Mouse (Mus musculus) right cerebral cortex, postnatal 14 days (tissue): ENCODE results near the gene Rnf130.

Source experiments
- DNase-seq: peaks from one replicate; pipeline ENCODE4 v3.0.0; 2022

Rnf130 gene

DNA sequence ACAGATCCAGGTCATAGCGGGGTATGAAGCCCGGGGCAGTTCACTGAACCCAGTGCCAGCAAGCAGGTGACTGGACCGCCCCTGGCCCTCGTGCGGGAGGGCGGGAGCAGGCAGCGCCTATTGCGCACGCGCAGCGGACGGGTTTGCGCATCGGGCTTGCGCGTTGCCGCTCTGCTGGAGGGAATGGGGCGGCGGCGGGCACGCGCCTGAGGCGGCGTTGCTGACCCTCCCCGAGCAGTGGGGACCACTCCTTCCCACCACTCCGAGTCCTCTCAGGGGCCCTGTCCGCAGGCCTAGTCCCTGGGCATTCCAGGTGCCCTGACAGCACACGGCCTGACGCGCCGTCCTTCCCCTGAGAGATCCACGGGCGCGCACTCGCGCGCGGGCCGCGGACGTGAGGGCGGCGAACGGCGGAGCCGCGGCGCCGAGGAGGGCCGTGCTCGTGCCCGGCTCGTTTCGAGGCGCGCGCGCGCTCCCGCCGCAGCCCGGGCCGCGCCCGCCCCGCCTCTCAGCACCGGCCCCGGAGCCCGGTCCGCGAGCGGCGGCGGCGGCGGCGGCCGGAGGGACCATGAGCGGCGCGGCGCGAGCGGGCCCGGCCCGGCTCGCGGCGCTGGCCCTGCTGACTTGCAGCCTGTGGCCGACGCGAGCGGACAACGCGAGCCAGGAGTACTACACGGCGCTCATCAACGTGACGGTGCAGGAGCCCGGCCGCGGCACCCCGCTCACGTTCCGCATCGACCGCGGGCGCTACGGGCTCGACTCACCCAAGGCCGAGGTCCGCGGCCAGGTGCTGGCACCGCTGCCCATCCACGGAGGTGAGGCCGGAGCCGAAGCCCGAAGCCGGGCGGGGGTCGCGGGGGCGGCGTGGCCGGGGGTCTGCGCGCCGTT, at the start of gene Rnf130:
Rnf130 (plus strand) TSS at position 514 of the 888 bp plus-strand sequence.
- peak; percentile 94 for DNase-seq

DNA sequence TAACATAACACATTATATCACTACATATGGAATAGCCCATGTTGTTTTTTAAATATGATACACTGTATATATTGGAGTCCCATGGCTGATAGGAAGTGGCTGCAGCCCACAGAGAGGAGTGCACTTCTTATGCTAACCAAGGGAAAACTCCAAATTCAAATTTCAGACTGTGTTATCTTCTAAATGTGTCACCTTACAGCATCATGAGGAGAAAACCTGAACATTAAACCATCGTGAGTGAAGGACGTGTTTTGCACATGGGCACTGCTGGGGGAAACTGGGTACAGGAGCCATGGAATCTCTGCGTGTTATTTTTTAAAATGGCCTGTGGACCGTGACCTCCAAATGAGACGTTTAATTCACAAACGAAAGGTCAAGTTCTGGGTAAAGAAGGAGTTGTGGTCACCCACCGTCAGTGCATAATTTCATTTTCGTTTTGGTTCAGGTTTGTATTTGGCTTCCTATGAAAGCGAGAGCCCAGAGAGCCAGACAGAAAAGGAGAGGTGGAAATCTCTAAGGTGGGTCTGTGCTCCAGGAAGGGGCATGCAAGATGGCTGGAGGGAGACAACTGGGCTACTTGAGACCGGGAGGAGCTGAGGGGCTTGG, 47.1 kb upstream of the Rnf130 start:
- DNase-seq, result no peak

DNA sequence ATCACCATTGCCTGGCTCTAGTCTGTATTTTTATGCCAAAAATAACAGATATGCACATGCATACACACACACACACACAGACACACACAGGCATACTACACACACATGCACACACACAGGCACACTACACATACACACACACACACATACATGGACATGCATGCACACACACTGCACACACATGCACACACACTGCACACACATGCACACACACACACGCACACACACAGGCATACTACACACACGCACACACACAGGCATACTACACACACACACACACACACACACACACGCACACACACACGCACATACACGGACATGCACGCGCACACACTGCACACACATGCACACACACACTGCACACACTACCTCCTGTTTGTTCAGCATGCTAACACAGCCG, 46.2 kb upstream of the Rnf130 start:
- no peak for DNase-seq

DNA sequence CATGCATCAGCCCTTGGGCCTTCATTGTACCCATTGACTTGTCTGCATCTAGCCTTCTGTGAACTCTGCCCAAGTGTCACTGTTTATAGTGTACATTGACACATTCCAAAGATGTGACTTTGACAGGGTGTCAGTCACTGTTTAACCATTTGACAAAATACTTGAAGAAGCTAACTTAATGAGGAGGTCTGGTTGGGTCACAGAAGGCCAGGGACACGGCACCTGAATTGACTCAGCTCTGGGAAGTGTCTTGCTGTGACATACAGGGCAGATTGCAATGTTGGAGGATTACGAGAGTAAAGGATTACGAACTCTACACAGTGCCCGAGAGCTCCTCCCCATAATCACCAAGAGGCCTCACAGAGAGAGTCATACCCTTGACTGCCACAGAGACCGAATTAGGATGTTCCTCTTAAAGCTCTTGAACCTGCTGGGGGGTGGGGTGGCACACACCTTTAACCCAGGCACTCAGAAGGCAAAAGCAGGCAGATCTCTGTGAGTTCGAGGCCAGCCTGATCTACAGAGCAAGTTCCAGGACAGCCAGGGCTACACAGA, 44.4 kb upstream of the Rnf130 start:
- no peak for DNase-seq

DNA sequence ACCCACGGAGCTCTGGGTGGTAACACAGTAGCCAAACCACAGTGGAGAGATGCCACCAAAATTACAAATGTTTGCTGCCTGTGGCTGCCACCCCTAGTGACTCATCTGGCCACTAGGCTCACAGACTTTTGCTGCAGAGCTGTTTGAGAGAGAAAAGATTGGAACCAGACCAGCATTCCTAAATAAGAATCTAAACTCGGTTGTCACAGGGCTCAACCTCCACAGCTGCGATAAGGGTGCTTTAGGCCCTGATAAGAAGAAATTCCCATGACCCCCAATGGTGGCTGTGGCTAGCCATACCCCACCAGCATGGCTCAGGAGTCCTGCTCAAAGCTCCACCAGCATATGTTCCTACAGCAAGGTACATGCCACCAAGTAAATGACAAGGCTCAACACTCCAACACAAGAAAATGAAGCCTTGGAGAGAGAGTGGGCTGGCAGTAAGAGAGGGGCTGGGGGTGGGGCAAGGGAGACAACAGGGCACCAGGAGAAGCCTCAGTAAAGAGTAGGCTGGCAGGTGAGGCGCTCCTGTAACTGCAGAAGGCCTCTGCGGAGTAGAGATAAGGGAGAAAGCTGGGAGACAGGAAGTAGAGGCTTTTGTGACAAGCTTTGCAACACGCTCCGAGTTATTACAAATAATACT, 43.7 kb upstream of the Rnf130 start:
- no peak for DNase-seq

DNA sequence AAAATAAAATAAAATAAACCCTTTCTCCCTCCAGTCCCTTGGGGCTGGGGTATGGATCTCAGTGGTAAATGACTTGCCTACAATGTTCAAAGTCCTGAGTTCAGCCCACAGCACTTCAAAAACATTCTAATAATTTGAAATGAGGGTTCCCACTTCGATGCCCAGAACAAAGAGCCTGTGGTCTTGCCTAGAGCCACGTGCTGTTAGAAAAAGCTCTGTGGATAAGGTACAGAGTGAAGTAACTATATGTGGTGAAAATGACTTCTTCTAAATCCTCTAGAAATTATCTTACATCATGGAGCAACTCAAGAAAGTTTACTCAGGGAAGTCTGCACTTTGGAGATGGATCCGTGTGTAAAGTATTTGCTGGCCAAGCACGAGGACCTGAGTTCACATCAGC, 43.1 kb upstream of the Rnf130 start:
- no peak for DNase-seq

DNA sequence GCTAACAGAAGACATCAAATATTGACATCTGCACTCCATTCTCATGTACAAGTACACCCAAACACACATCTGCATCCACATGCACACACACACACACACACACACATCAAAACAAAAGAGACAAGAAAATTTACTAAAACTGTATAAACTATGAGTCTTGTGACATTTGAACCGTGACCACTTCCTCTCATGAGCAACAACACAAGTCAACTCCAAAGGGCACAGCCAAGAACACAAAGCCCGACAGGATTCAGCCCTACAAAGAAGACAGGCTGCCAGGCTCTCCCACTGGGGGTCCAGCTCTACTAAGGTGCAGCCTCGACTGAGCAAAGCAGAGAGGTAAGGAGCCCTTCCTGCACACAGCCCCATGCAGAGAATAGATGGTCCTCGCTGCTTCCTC, 42.3 kb upstream of the Rnf130 start:
- DNase-seq, result no peak

DNA sequence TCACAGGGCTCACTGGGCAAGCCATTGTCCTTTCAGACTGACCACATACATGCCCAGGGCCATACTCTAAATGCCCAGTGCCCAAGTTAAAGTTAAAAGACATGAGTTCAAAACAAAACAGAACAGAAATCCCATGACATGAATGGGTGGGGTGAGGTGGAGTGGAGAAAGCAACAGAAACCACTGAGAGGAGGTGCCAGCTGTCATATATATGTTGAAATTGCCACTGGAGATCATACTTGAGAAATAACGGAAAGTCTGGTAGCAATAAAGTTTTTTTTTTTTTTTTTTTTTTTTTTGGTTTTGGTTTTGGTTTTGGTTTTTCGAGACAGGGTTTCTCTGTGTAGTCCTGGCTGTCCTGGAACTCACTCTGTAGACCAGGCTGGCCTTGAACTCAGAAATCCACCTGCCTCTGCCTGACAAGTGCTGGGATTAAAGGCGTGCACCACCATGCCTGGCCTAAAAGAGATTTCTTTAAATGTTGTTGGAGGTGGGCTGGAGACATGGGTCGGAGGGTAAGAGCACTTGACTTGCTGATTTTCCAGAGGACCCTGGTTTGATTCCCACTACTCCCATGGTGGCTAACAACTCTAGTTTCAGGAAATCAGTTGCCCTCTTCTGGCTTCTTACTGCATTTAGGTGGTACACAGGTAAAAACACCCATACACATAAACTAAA, 41.1 kb upstream of the Rnf130 start:
- DNase-seq, result no peak

DNA sequence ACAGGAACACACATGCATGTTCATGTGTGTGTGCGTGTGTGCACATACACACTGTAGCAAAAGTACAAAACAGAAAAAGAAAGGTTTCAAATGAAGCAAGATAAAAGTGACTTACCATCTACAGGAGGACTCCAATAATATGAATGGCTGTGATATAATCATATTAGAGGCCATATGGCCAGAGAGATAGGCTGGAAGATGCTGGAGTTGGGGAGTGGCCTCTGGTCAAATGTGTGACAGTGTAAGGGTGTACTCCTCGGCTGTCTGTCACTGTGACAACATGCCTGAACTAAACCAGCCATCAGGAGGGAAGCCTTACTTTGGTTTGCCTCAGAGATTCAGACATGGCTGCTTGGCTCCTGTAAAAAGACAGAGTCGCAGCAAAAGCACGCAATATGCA, 40.1 kb upstream of the Rnf130 start:
- DNase-seq, result no peak

DNA sequence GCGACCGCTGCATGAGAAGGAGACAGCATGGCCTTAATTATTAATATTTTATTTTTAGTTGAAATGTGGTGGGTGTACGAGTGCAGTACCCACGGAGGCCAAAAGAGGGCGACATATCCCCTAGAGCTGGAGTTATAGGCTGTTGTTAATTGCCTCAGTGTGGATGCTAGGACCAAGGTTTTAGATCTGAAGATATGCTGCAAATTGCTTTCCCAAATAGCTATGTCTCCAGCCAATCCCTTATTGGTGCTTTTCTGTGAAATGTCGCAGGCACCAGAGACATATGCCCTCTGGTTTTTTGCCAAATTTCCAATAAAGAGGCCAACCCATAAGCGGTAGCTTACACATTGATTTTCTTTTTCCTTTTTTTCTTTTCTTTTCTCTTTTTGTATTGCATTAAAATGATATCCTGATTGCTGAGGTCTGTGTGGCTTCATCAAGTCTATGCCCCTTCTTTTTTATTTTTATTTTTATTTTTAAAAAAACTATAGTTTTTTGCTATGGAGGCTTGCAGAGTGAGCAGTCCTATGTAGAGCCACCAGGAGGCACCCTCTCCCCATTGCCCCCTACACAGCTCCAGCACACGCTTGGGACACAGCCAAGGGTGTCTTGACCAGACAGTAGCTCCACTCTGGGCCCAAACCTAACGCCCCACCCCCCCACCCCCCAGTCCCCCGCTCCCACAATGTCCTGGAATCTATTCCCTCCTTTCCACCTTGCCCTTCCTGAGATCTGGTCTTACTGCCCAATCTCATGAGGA, 38.7 kb upstream of the Rnf130 start:
- DNase-seq, result peak; percentile 71

DNA sequence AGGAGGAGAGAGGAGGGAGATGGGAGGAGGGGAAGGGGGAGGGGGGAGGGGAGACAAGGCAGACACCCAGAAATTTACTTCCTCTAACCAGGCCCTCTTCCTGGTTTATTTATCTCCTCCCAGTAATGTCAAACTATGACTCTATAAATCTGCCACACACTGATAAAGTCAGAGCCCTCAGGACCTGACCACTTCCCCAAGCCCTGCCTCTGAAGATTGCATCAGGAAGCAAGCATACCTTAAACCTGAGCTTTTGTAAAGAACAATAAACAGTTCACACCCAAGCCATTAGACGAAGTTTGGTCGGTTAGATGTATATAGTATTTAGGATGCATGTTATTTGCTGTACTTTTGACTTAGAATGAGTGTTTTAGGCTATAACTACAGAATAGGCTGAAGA, 30.6 kb upstream of the Rnf130 start:
- DNase-seq, result no peak

DNA sequence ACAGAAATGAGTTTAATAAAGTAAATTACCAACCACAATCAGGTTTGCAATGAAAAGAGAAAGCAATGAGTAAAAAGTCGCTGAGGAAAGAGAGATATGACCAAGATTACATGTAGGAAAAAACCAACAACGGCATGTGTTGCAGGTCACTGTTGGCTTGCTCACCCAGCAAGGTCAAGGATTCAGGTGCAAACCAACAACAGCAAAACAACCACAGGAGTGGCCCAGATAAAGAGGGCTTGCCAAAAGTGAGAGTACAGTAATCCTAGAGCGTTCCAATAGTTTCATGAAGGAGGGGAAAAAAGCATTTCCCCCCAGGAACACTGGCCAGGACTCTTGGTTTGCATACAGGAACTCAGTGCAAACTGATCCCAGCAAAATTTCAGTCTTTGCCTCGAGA, 28.7 kb upstream of the Rnf130 start:
- no peak for DNase-seq

DNA sequence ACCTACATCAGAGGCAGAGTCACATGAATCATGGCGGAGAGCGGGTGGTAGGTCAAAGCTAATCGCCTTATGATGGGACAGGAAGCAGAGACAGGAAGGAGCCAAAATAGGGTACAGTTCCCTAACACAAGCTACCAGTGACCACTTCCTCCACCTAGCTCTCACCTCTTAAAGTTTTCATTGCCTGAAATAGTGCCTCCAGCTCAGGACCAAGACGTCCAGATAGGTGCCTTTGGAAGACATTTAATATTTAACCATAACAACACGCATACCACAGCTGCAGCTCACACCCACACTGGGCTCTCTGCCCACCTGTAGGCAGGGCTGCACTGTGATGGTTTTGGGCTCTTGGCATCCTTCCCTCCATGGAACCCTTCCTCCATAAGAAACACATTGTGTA, 27.8 kb upstream of the Rnf130 start:
- no peak for DNase-seq

DNA sequence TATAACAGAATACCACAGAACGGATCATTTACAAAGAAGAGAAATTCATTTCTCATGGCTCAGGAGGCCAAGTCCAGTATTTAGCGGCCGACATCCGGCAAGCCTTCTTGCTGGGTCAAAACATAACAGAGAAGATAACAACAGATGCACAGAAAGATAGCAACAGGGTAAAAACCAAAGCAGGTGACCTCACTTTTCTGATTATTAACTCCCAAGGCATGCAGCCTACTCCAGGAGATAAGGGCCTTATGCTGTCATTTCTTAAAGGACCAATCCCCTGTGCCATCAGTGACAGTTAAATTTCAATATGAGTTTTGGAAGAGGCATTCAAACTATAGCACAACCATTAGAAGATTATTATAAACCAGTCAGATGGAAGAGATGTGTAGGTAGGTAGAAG, 22.3 kb upstream of the Rnf130 start:
- DNase-seq, result no peak

DNA sequence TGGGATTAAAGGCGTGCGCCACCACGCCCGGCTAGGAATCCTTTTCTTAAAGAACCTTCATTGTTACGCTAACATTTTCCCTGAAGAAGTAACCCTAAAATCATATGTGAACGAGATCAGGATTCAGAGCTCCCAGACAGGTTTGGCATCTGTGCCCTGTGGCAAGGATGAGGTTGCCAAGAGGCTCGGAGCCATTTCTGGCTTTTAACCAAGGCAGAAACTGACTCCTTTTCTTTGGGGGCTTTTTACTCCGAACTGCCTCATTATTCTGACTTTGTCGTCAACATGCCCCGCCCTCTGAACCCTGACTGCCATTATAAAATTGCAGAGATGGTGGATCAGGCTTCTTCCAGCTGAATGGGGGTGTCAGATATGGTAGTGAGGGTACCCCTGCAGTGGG, 17.4 kb upstream of the Rnf130 start:
- DNase-seq, result no peak

DNA sequence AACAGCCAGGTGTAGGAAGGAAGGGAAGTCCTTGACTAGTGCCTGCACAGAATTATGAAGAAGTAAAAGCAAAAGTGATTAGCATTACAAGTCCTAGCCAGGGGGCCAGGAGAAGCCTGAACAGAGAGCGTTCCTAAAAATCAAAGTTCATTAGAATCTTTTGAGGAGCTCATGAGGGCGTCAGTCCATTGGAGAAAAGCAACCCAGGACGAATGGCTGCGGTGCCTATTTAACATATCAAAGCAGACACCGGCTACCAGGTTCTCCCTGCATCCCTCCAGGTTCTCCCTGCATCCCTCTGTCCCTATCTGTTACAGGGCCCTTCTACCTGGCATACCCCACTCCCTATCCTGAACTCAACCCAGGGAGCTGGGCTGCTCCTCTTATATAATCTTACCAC, 16.9 kb upstream of the Rnf130 start:
- no peak for DNase-seq

DNA sequence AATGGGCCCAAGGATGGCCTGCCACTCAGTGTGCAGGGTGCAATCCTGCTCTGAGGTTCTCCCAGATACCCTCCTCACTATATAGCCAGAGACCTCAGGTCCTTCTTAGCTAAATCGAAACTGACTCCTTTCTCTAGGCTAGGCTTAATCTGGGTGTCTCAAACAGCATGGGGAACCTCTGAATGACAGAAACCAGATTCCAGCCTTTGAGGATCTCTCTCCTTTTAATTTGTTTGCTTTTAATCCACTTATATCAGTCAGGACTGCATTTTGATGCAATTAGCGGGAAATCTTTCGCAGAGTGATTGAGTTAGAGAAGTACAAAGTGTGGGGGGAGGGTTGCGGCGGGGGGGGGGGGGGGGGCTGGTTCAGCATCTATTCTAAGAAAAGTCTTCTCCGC, 12.1 kb upstream of the Rnf130 start:
- DNase-seq, result no peak

DNA sequence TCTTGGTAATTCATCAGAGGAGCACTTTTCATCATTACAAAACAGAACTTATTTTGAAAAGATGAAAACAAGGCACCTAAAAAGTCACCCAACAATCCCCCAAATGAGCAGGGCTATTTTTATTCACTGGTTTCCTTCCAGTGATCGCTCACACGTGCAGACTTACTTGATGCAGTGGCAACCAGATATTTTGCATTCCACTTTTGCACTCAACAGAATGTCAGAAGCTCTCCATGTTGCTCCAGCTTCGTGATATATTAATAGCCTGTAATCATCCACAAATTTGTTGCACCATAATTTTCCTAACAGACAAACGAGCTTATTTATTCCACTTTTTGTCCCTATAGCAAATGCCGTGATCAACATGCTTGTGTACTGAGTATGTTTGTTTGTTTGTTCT, 8.6 kb upstream of the Rnf130 start:
- DNase-seq, result no peak

DNA sequence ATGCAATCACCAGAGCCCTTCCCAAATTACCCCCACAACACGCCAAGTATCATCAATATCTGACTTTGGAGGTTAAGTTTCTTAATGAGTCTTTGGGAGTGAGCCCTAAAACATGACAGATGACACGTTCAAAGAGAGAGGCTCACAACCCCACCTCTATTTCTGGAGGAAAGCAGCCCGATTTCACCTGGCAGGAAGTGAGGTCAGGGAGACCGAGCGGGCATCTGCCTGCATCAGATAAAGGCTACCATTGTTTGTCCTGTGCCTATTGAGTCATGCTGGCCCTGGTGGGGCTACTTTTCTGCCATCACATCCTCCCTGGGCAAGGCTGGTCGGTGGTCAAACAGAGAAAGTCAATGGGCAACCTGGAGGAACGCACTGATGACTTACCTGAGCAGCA, 7.6 kb upstream of the Rnf130 start:
- no peak for DNase-seq

DNA sequence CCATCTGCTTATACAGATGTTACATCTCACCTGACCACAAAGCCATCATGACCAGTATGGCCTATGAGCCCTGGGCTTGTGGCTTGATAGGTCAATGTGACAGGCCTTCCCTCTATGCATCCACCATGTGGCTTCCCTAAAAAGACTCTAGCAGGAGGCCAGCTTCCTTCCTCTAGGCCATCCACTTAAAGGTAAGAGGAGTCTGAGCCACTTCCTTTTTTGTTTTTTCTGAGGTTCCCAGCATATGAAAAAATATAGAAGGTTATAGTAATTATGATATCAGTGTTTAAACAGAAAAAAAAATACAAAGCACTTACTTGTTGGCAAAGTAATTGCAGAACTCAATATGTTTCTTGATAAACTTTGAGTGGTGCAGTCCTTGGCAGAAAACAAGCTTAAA, 6.3 kb upstream of the Rnf130 start:
- DNase-seq, result no peak

DNA sequence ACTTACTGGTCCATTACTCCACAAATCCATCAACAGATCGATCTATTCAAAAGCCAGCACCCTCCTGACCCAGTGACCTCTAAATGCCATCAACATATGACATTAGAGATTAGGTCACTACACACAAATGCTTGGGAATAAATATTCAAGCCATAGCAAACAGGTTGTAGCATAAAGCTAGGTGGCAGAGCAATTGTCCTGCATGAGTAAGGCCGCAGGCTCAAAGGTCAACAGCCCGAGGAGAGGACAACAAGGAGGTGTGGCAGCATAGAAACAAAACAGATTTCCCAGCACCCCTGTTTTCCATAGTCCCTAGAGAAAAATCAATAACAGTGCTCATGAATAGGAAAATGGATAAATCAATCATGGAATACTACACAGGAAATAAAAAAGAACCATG, 3.1 kb upstream of the Rnf130 start:
- no peak for DNase-seq

DNA sequence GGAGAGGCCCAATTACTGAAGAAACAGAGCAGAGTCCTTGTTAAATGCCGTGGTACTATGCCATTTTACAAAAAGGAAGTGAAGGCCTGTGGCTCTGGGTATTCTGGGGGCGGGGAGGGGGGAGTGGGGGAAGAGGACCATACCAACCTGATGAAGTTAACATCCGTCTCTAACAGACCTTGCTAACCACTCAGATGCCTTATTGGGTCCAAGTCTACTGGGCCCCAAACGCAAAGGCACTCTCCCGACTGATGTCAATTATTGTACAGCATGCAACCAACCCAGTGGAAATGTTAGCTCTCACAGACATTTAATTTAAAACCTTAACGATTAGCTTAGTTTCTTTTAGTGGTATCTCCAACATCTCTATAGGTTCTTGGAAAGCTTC, 707 bp upstream of the Rnf130 start:
- DNase-seq, result no peak
